Mouse (Mus musculus) midbrain, embryonic 16.5 days (tissue): ENCODE measurements at regions not wholly inside any gene's neighbourhood (a gene's known extent, or its start where the extent isn't known, plus 50 kb on each side); places are given as distances from the start of the nearest gene placed in this dataset.
A peak's percentile ranks its signal among the peaks of the same experiment; 100 is the strongest.

Experiments
- ATAC-seq: fragments of 200-750 bp; cut with Nextera tagmentation; 2 replicates; pipeline ENCODE4 v1.8.0; 2017; ENCODE audit warnings: moderate TSS enrichment
- H3K27ac ChIP-seq: fragments of 300-500 bp; sonication (generic); 2 replicates; pipeline ENCODE4 v1.5.1; 2014; ENCODE audit warnings: mild to moderate bottlenecking, low read length, mixed read lengths
- H3K27me3 ChIP-seq: fragments of 300-500 bp; sonication (generic); 2 replicates; pipeline ENCODE4 v1.6.1; 2014; ENCODE audit warnings: low read depth, low read length, mixed read lengths; ENCODE audit not compliant: control insufficient read depth, insufficient read depth
- H3K36me3 ChIP-seq: fragments of 300-500 bp; sonication (generic); 2 replicates; pipeline ENCODE4 v1.6.1; 2014; ENCODE audit warnings: mild to moderate bottlenecking, low read length, moderate library complexity, mixed read lengths; ENCODE audit not compliant: control insufficient read depth, insufficient read depth
- H3K4me1 ChIP-seq: fragments of 300-500 bp; sonication (generic); 2 replicates; pipeline ENCODE4 v1.6.1; 2014; ENCODE audit warnings: mild to moderate bottlenecking, low read length, mixed read lengths; ENCODE audit not compliant: control insufficient read depth, insufficient read depth
- H3K4me2 ChIP-seq: fragments of 300-500 bp; sonication (generic); 2 replicates; pipeline ENCODE4 v1.6.1; 2014; ENCODE audit warnings: mild to moderate bottlenecking, low read length, mixed read lengths
- H3K4me3 ChIP-seq: fragments of 300-500 bp; sonication (generic); 2 replicates; pipeline ENCODE4 v1.5.1; 2014; ENCODE audit warnings: low read depth, mild to moderate bottlenecking, low read length, moderate library complexity, mixed read lengths
- H3K9ac ChIP-seq: fragments of 300-500 bp; sonication (generic); 2 replicates; pipeline ENCODE4 v1.6.1; 2014; ENCODE audit warnings: low read depth, low read length, mixed read lengths
- H3K9me3 ChIP-seq: fragments of 300-500 bp; sonication (generic); replicated peaks from 2 replicates; pipeline ENCODE4 v1.6.1; 2014; ENCODE audit warnings: mild to moderate bottlenecking, low read length, mixed read lengths; ENCODE audit not compliant: control insufficient read depth, poor library complexity, severe bottlenecking
- WGBS: fragments of 180-500 bp; shearing (Covaris S2); extraction: QIAGEN DNeasy Blood & Tissue Kit; methylation state at CpG from one replicate; pipeline ENCODE4 v1.1.7; 2014; 5-methylcytosine and 5-hydroxymethylcytosine counted together

- no peak for ATAC-seq
- H3K9ac ChIP-seq = no peak overlapping the region
- H3K27ac ChIP-seq = no peak overlapping the region
- no peaks in the 10 kb centered on the region for H3K4me1 ChIP-seq
- H3K36me3 ChIP-seq = no peaks in the 10 kb centered on the region
- no peaks in the 10 kb centered on the region for H3K9me3 ChIP-seq
- no peaks in the 10 kb centered on the region for H3K27me3 ChIP-seq
- WGBS = 87% methylated on average over 3 of the region's 3 CpGs
- no peak overlapping the region for H3K4me2 ChIP-seq
- H3K4me3 ChIP-seq = no peak overlapping the region
Observed at GRCm38 (mm10) chr6:66012675-66013074, 60.3 kb downstream of the 4930544G11Rik start.

GRCm38 (mm10) chr6:66023531-66023930, 71.1 kb downstream of the 4930544G11Rik start:
- no peak for ATAC-seq
- WGBS = 78% methylated on average over 1 of the region's 1 CpGs
- no peak overlapping the region for H3K4me2 ChIP-seq

GRCm38 (mm10) chr6:66036789-66037188, 84.4 kb downstream of the 4930544G11Rik start:
- Histone ChIP-seq H3K9me3 (no peaks in the 10 kb centered on the region), H3K36me3 (no peaks in the 10 kb centered on the region), H3K4me2 (no peak overlapping the region), H3K4me3 (no peak overlapping the region), H3K27me3 (no peaks in the 10 kb centered on the region), H3K9ac (no peak overlapping the region), H3K4me1 (no peaks in the 10 kb centered on the region), H3K27ac (no peak overlapping the region)
- WGBS = 62% methylated on average over 2 of the region's 2 CpGs
- ATAC-seq = peak; percentile 64; the same call in 1 of the 2 replicates

More at GRCm38 (mm10) chr6:66023531-66023930, 71.1 kb downstream of the 4930544G11Rik start:
- H3K36me3 ChIP-seq = no peaks in the 10 kb centered on the region
- no peaks in the 10 kb centered on the region for H3K9me3 ChIP-seq
- no peaks in the 10 kb centered on the region for H3K4me1 ChIP-seq
- no peaks in the 10 kb centered on the region for H3K27me3 ChIP-seq
- no peak overlapping the region for H3K27ac ChIP-seq
- H3K9ac ChIP-seq = no peak overlapping the region
- H3K4me3 ChIP-seq = no peak overlapping the region

- H3K9ac ChIP-seq = no peak overlapping the region
- H3K4me1 ChIP-seq = no peaks in the 10 kb centered on the region
- no peaks in the 10 kb centered on the region for H3K36me3 ChIP-seq
- 94% methylated on average over 4 of the region's 4 CpGs for WGBS
- H3K27me3 ChIP-seq = no peaks in the 10 kb centered on the region
- H3K4me2 ChIP-seq = no peak overlapping the region
- H3K9me3 ChIP-seq = no peaks in the 10 kb centered on the region
- no peak overlapping the region for H3K4me3 ChIP-seq
- ATAC-seq = no peak
- H3K27ac ChIP-seq = no peak overlapping the region
Observed at GRCm38 (mm10) chr6:66051852-66052251, 99.4 kb downstream of the 4930544G11Rik start.

- Histone ChIP-seq H3K9ac (no peak overlapping the region), H3K4me1 (no peaks in the 10 kb centered on the region), H3K36me3 (no peaks in the 10 kb centered on the region), H3K27me3 (no peaks in the 10 kb centered on the region), H3K4me3 (no peak overlapping the region), H3K4me2 (no peak overlapping the region), H3K27ac (no peak overlapping the region), H3K9me3 (no peaks in the 10 kb centered on the region)
- ATAC-seq = no peak
Observed at GRCm38 (mm10) chr6:66052386-66052785, 100.0 kb downstream of the 4930544G11Rik start.

GRCm38 (mm10) chr6:66053197-66053596, 100.8 kb downstream of the 4930544G11Rik start:
- H3K27ac ChIP-seq = no peak overlapping the region
- H3K4me3 ChIP-seq = no peak overlapping the region
- H3K36me3 ChIP-seq = no peaks in the 10 kb centered on the region
- H3K4me1 ChIP-seq = no peaks in the 10 kb centered on the region
- no peaks in the 10 kb centered on the region for H3K27me3 ChIP-seq
- ATAC-seq = no peak
- H3K9me3 ChIP-seq = no peaks in the 10 kb centered on the region
- no peak overlapping the region for H3K9ac ChIP-seq
- no peak overlapping the region for H3K4me2 ChIP-seq
- WGBS = 88% methylated on average over 2 of the region's 2 CpGs

GRCm38 (mm10) chr6:66068874-66069273, 116.5 kb downstream of the 4930544G11Rik start:
- ATAC-seq = no peak
- H3K4me1 ChIP-seq = no peaks in the 10 kb centered on the region
- H3K27ac ChIP-seq = no peak overlapping the region
- WGBS = 87% methylated on average over 2 of the region's 2 CpGs
- no peaks in the 10 kb centered on the region for H3K9me3 ChIP-seq
- H3K9ac ChIP-seq = no peak overlapping the region
- H3K36me3 ChIP-seq = no peaks in the 10 kb centered on the region
- no peak overlapping the region for H3K4me2 ChIP-seq
- H3K27me3 ChIP-seq = no peaks in the 10 kb centered on the region
- H3K4me3 ChIP-seq = no peak overlapping the region

- no peaks in the 10 kb centered on the region for H3K9me3 ChIP-seq
- 8% methylated on average over 2 of the region's 2 CpGs for WGBS
- no peak overlapping the region for H3K4me2 ChIP-seq
- ATAC-seq = no peak
- no peak overlapping the region for H3K27ac ChIP-seq
- H3K9ac ChIP-seq = no peak overlapping the region
- H3K27me3 ChIP-seq = no peaks in the 10 kb centered on the region
- H3K4me1 ChIP-seq = no peaks in the 10 kb centered on the region
- no peak overlapping the region for H3K4me3 ChIP-seq
- no peaks in the 10 kb centered on the region for H3K36me3 ChIP-seq
Observed at GRCm38 (mm10) chr6:66077445-66077844, 125.0 kb downstream of the 4930544G11Rik start.

- no peak overlapping the region for H3K4me3 ChIP-seq
- no peak overlapping the region for H3K9ac ChIP-seq
- H3K4me1 ChIP-seq = no peaks in the 10 kb centered on the region
- no peak overlapping the region for H3K4me2 ChIP-seq
- H3K36me3 ChIP-seq = no peaks in the 10 kb centered on the region
- ATAC-seq = no peak
- WGBS = 13% methylated on average over 1 of the region's 1 CpGs
- no peak overlapping the region for H3K27ac ChIP-seq
- no peaks in the 10 kb centered on the region for H3K27me3 ChIP-seq
- H3K9me3 ChIP-seq = no peaks in the 10 kb centered on the region
Observed at GRCm38 (mm10) chr6:66078769-66079168, 126.4 kb downstream of the 4930544G11Rik start.
